Mouse (Mus musculus) liver, adult 2 months (tissue): ENCODE measurements around the gene Lst1.

Experiments
- CTCF ChIP-seq: fragments of 200-500 bp; IDR thresholded peaks from 2 replicates; pipeline ENCODE4 v1.5.1; 2011; ENCODE audit warnings: low read depth, low read length, control low read depth
- POLR2A ChIP-seq: fragments of 200-500 bp; IDR thresholded peaks from 2 replicates; pipeline ENCODE4 v1.6.1; 2011; ENCODE audit warnings: low read length, control low read depth; ENCODE audit not compliant: insufficient read depth; ENCODE audit errors: extremely low read depth

DNA sequence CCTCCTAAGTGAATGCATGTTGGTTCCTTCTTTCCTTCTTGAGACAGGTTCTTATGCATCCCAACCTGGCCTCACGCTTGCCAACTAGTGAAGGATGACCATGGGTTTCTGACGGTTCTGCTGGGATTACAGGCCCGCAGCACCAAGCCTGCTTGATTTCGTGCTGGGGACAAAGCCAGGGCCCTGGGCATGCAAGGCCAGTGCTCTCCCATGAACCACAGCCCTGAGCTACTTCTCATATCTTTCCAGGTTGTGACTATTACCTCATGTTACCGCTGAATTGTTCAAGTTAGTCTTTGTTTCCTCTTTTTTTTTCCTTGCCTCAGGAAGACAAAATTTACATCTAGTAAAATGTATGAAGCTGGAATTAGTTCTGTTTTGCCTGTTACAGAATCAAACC lies 4.7 kb upstream of the Lst1 start:
- TF ChIP-seq POLR2A (no peak), CTCF (no peak)
